In genomic region chr10:39066962-39067361, GRCm38 (mm10) we compare ENCODE assay signal across 9 mouse cellular contexts.
DNase-seq lines count a peak whose midpoint lies in the region; ATAC-seq and TF ChIP-seq lines count a peak whose summit lies in the region.
"Had no signal": no experiment of that assay in that cellular context is flagged by ENCODE, and none has a peak within 500 bp of the region (broad histone marks: within the 10 kb centered on the region; RNA-seq: fewer than 3 reads in every experiment).

No protein-coding gene starts in this region.

- H3K79me2 ChIP-seq in CH12.LX (replicated peaks; ENCODE audit: control insufficient read depth, extremely low read depth, insufficient read depth, poor library complexity, severe bottlenecking): no peaks in the 10 kb centered on the region

- H3K9ac ChIP-seq in CH12.LX (ENCODE audit: insufficient read depth, low read depth): no peak overlapping the region
- H3K9ac ChIP-seq in embryonic facial prominence, embryonic 14.5 days (ENCODE audit: low read depth, low read length): no peak overlapping the region
- H3K9ac ChIP-seq in heart, postnatal 0 days (replicated peaks; ENCODE audit: low read depth, low read length): no peak overlapping the region
- H3K9ac ChIP-seq: liver, embryonic 15.5 days had no signal

- no peaks in the 10 kb centered on the region for H3K9me3 ChIP-seq in CH12.LX (replicated peaks; ENCODE audit: low read length)
- H3K9me3 ChIP-seq in embryonic facial prominence, embryonic 14.5 days (ENCODE audit: control insufficient read depth, low read length): no peaks in the 10 kb centered on the region
- no peaks in the 10 kb centered on the region for H3K9me3 ChIP-seq in heart, postnatal 0 days (replicated peaks; ENCODE audit: control insufficient read depth, low read length)
- H3K9me3 ChIP-seq: liver, embryonic 15.5 days had no signal

- TF ChIP-seq POLR2A in CH12.LX (IDR thresholded peaks at IDR 0.05; ENCODE audit: low read depth, low read length): no peak

- no peaks in the 10 kb centered on the region for H3K27me3 ChIP-seq in CH12.LX (replicated peaks)
- H3K27me3 ChIP-seq in embryonic facial prominence, embryonic 14.5 days (replicated peaks; ENCODE audit: control insufficient read depth, insufficient read depth, low read length): no peaks in the 10 kb centered on the region
- H3K27me3 ChIP-seq in heart, postnatal 0 days (ENCODE audit: control insufficient read depth, insufficient read depth, low read length): no peaks in the 10 kb centered on the region
- H3K27me3 ChIP-seq: liver, embryonic 15.5 days had no signal

- peak; percentile 70 for TF ChIP-seq RAD21 in CH12.LX (IDR thresholded peaks at IDR 0.05; ENCODE audit: low read depth, low read length)

- H3K4me2 ChIP-seq in CH12.LX (ENCODE audit: insufficient read depth, low read depth, poor library complexity, severe bottlenecking): no peak overlapping the region
- no peak overlapping the region for H3K4me2 ChIP-seq in embryonic facial prominence, embryonic 14.5 days (ENCODE audit: low read depth, low read length)
- H3K4me2 ChIP-seq in heart, postnatal 0 days (ENCODE audit: low read depth, low read length): no peak overlapping the region
- H3K4me2 ChIP-seq: liver, embryonic 15.5 days had no signal

- ATAC-seq in embryonic facial prominence, embryonic 14.5 days (ENCODE audit: low read depth): peak; percentile 60
- peak; percentile 89 for ATAC-seq in heart, postnatal 0 days (ENCODE audit: insufficient read depth, low read depth)

- no peak overlapping the region for H3K27ac ChIP-seq in CH12.LX (ENCODE audit: insufficient read depth, low read depth)
- no peak overlapping the region for H3K27ac ChIP-seq in embryonic facial prominence, embryonic 14.5 days (replicated peaks; ENCODE audit: low read depth, low read length)
- H3K27ac ChIP-seq in heart, postnatal 0 days (ENCODE audit: low read depth): no peak overlapping the region
- H3K27ac ChIP-seq: liver, embryonic 15.5 days had no signal

- TF ChIP-seq EP300 in CH12.LX (IDR thresholded peaks at IDR 0.05; ENCODE audit: low read length): no peak; the same call in 1 of the 2 replicates
- TF ChIP-seq EP300 in heart, postnatal 0 days (IDR thresholded peaks at IDR 0.05; ENCODE audit: low read depth): no peak

- DNase-seq in CH12.LX (ENCODE audit: extremely low read depth): peak; percentile 92
- peak; percentile 80 for DNase-seq in adrenal gland, postnatal 10 days
- peak; percentile 90 for DNase-seq in embryonic facial prominence, embryonic 14.5 days (ENCODE audit: low spot score)
- peak; percentile 91 for DNase-seq in heart, postnatal 0 days (ENCODE audit: low spot score)
- peak; percentile 24 for DNase-seq in large intestine, adult 2 months (ENCODE audit: low read depth, low spot score)
- DNase-seq in lung, postnatal 14 days: peak; percentile 85
- DNase-seq in right cerebral cortex, postnatal 14 days: peak; percentile 74
- peak; percentile 36 to 70 for DNase-seq in urinary bladder, postnatal 4 days (ENCODE audit: low spot score in 2 of 2)

- no peak overlapping the region for H3K4me3 ChIP-seq in CH12.LX (replicated peaks in 1 of 3; ENCODE audit: low read depth in 2 of 3, low read length in 2 of 3, poor library complexity in 1 of 3)
- no peak overlapping the region for H3K4me3 ChIP-seq in embryonic facial prominence, embryonic 14.5 days (ENCODE audit: low read depth, low read length)
- no peak overlapping the region for H3K4me3 ChIP-seq in heart, postnatal 0 days (ENCODE audit: low read depth, low read length)
- H3K4me3 ChIP-seq: liver, embryonic 15.5 days had no signal

- H3K36me3 ChIP-seq in CH12.LX (replicated peaks in 1 of 2; ENCODE audit: control insufficient read depth in 1 of 2, insufficient read depth in 1 of 2, low read length in 1 of 2): no peaks in the 10 kb centered on the region
- peaks cover 72% of the 10 kb centered on the region for H3K36me3 ChIP-seq in embryonic facial prominence, embryonic 14.5 days (ENCODE audit: control insufficient read depth, insufficient read depth, low read length)
- H3K36me3 ChIP-seq in heart, postnatal 0 days (replicated peaks; ENCODE audit: control insufficient read depth, insufficient read depth, low read length): peaks cover 50% of the 10 kb centered on the region
- H3K36me3 ChIP-seq: liver, embryonic 15.5 days had no signal

- TF ChIP-seq CTCF in CH12.LX (conservative IDR thresholded peaks at IDR 0.05 in 1 of 2, IDR thresholded peaks at IDR 0.05 in 1 of 2; ENCODE audit: low read depth in 2 of 2, low read length in 2 of 2): peak; percentile 64 to 93
- peak; percentile 81 for TF ChIP-seq CTCF in heart, postnatal 0 days (IDR thresholded peaks at IDR 0.05; ENCODE audit: low read depth)

- dilution Hi-C loops in CH12.LX (cut with MboI; ENCODE audit: extremely low pct_ligation_motif_present, extremely low pct_unique_long_range_greater_than_20kb, low sequenced_read_pairs): no loop called here

- in situ Hi-C loops in CH12.LX (cut with MboI; ENCODE audit: low pct_ligation_motif_present, low pct_unique_long_range_greater_than_20kb, low sequenced_read_pairs): loop anchor here (10.0 kb wide), 1 partner anchor 192 kb away; no protein-coding TSS in a partner anchor

- H3K4me1 ChIP-seq in CH12.LX (ENCODE audit: control insufficient read depth in 1 of 2, insufficient read depth in 2 of 2): peaks cover 4 to 28% of the 10 kb centered on the region in 2 experiments; a peak in 3 of 4 replicates
- no peaks in the 10 kb centered on the region for H3K4me1 ChIP-seq in embryonic facial prominence, embryonic 14.5 days (ENCODE audit: control insufficient read depth, insufficient read depth, low read length)
- H3K4me1 ChIP-seq in heart, postnatal 0 days (ENCODE audit: control insufficient read depth, insufficient read depth): no peaks in the 10 kb centered on the region
- H3K4me1 ChIP-seq: liver, embryonic 15.5 days had no signal

TF ChIP-seq in CH12.LX, 34 proteins besides CTCF, POLR2A, EP300 and RAD21:
- no peak for TF ChIP-seq USF1 (IDR thresholded peaks at IDR 0.05; ENCODE audit: low read depth, low read length)
- TF ChIP-seq BHLHE40 (IDR thresholded peaks at IDR 0.05; ENCODE audit: low read depth, low read length): no peak
- no peak for TF ChIP-seq MAX (IDR thresholded peaks at IDR 0.05; ENCODE audit: low read length)
- TF ChIP-seq MYC (IDR thresholded peaks at IDR 0.05; ENCODE audit: low read depth, low read length): no peak
- TF ChIP-seq E2F4 (IDR thresholded peaks at IDR 0.05; ENCODE audit: insufficient replicate concordance, low read depth, low read length): no peak
- no peak for TF ChIP-seq ZC3H11A (IDR thresholded peaks at IDR 0.05; ENCODE audit: low read depth, low read length)
- TF ChIP-seq ZNF384 (IDR thresholded peaks at IDR 0.05; ENCODE audit: low read depth, low read length): no peak
- TF ChIP-seq SMC3 (IDR thresholded peaks at IDR 0.05; ENCODE audit: low read depth, low read length): peak; percentile 49
- no peak for TF ChIP-seq RCOR1 (conservative IDR thresholded peaks at IDR 0.05; ENCODE audit: low read depth, low read length)
- TF ChIP-seq IRF4 (IDR thresholded peaks at IDR 0.05; ENCODE audit: low read depth, low read length): peak; percentile 58; the same call in 1 of the 2 replicates
- no peak for TF ChIP-seq MAFK (IDR thresholded peaks at IDR 0.05; ENCODE audit: insufficient replicate concordance, low read length)
- no peak for TF ChIP-seq POLR2AphosphoS2 (IDR thresholded peaks at IDR 0.05; ENCODE audit: low read depth, low read length)

Comparison
In these comparisons a context has a peak if more than half of its experiments do, and no peak if none do; other contexts are left out.
1. DNase-seq: peak in every context shown above with its lines; median percentile 92 in CH12.LX; 91 in heart, postnatal 0 days; 90 in embryonic facial prominence, embryonic 14.5 days; 85 in lung, postnatal 14 days; 80 in adrenal gland, postnatal 10 days; 74 in right cerebral cortex, postnatal 14 days; 53 in urinary bladder, postnatal 4 days; 24 in large intestine, adult 2 months.